Mouse (Mus musculus): ENCODE data around the gene Spats2. TPM values are rescaled to one million over a fixed set of nuclear protein-coding genes. Genes with fewer than 3 reads are reported as not detected.

The Spats2 gene
- polyA plus RNA-seq, 1 experiment from 2014 or later, result 38.9 TPM

DNA sequence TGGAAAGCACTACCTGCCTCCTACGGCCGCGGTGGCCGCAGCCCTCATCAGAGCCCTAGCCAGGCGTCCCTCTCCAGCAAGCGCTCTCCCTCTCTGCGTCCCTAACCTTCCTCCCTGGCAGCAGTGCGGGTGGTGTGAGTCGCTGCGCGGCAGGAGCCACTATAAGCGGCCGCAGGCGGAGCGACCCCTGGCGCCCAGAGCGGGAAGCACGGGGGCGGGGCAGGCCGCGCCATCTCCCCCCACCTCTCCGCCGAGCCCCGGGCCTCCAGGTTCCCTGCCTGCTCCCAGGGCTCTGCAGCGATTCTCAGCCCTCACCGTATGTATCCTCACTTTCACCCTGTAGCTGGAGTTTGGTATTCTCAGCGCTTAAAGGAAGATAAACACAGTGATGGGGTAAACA lies 37.4 kb upstream of the Spats2 start:
- whole genome bisulfite sequencing, result 1% methylated on average over 27 of the region's 27 CpGs
- H3K4me1 ChIP-seq, result peaks cover 18% of the 10 kb centered on the region
- peak; percentile 53; the same call in 1 of the 2 replicates for ATAC-seq (ENCODE audit: borderline replicate concordance, extremely low read depth, low FRiP score, low TSS enrichment)
- peak overlapping the region; percentile 44 for H3K4me2 ChIP-seq
- H3K27ac ChIP-seq, result no peak overlapping the region
- H3K9me3 ChIP-seq, result no peaks in the 10 kb centered on the region
- peak overlapping the region; percentile 22 for H3K4me3 ChIP-seq
- no peak overlapping the region for H3K9ac ChIP-seq
- 0 out of 2 replicates have a peak, but pooled peaks cover under 1% of the 10 kb centered on the region for H3K36me3 ChIP-seq
- peaks cover 97% of the 10 kb centered on the region for H3K27me3 ChIP-seq

- Histone ChIP-seq H3K9ac (no peak overlapping the region), H3K9me3 (no peaks in the 10 kb centered on the region), H3K27me3 (peaks cover 100% of the 10 kb centered on the region), H3K4me1 (peaks cover 22% of the 10 kb centered on the region), H3K27ac (no peak overlapping the region), H3K4me2 (0 out of 2 replicates have a peak overlapping the region, but pooled peaks have one; percentile 17), H3K4me3 (peak overlapping the region; percentile 22; the same call in 1 of the 2 replicates), H3K36me3 (no peaks in the 10 kb centered on the region)
- 12% methylated on average over 14 of the region's 14 CpGs for WGBS
- no peak for ATAC-seq (ENCODE audit: borderline replicate concordance, extremely low read depth, low FRiP score, low TSS enrichment)
These were observed 36.6 kb upstream of the Spats2 start for GRCm38 (mm10) chr15:99089069-99089468.

- no peak within 1 kb of the TSS for H3K27ac ChIP-seq
These were observed 32.8 kb upstream of the Spats2 start, which contains the start of gene Dnajc22 for GRCm38 (mm10) chr15:99092870-99093269. Gene Dnajc22, plus strand, starts transcription at chr15:99093170.

DNA sequence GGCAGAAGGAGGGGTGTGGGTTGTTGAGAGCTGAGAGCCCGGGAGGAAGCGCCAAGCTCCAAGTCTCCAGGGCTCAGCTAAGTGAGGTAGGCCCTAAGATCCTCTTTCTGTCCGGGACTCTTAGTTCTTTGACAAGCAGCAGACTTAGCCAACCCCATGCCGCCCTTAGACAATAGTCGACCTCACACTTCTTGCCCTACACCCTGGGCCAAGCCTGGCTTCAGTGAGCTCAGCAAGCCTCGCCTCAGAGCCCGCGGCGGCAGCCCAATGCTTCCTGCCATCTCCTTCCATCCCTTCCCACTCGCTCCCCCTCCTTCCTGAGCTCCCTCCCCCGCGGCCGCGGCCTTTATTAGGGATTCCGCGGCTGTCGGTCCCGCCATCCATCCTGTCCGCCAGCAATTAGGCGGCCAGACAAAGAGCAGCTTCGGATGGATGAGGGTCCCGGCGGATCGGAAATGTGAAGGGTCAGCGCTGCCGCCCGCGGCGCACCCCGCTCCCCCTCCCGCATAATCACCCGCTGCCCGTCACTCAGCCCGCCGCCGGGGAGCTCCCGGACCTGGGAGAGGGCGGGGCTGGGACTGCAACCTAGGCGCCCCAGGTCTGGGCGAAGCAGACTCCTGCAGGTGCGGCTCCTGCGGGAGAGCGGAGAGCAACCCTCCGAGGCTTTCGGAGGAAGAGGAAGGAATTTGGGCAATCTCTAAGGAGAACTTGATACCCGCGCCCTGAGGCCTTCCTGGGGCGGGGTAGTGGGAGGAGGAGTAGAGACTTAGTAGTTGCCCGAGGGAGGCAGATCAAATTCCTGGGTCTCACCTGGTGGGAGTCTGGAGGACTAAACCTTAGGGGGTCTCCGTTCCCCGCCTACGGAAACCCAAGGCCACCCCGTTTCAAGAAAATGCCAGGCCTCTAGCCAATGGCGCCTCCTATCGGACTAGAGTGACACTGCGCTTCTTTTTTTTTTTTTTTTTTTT lies 32.1 kb upstream of the Spats2 start:
- Histone ChIP-seq H3K9ac (peak overlapping the region; percentile 45), H3K4me3 (peak overlapping the region; percentile 46), H3K36me3 (no peaks in the 10 kb centered on the region), H3K4me2 (peak overlapping the region; percentile 91), H3K9me3 (no peaks in the 10 kb centered on the region), H3K4me1 (peaks cover 38% of the 10 kb centered on the region), H3K27me3 (peaks cover 99% of the 10 kb centered on the region), H3K27ac (no peak overlapping the region)
- no peak; the same call in 1 of the 2 replicates for ATAC-seq (ENCODE audit: borderline replicate concordance, extremely low read depth, low FRiP score, low TSS enrichment)
- WGBS, result 1% methylated on average over 56 of the region's 56 CpGs

More at GRCm38 (mm10) chr15:99092870-99093269, 32.8 kb upstream of the Spats2 start, which contains the start of gene Dnajc22:
- WGBS, result 36% methylated on average over 8 of the region's 8 CpGs
- peak within 1 kb of the TSS; percentile 91 for H3K4me2 ChIP-seq
- H3K9ac ChIP-seq, result peak within 1 kb of the TSS; percentile 45
- ATAC-seq (ENCODE audit: borderline replicate concordance, extremely low read depth, low FRiP score, low TSS enrichment), result no peak
- H3K4me1 ChIP-seq, result peaks cover 39% of the 10 kb centered on the region
- peaks cover 99% of the 10 kb centered on the region for H3K27me3 ChIP-seq
- H3K9me3 ChIP-seq, result no peaks in the 10 kb centered on the region
- H3K36me3 ChIP-seq, result no peaks in the 10 kb centered on the region
- H3K4me3 ChIP-seq, result peak within 1 kb of the TSS; percentile 46

DNA sequence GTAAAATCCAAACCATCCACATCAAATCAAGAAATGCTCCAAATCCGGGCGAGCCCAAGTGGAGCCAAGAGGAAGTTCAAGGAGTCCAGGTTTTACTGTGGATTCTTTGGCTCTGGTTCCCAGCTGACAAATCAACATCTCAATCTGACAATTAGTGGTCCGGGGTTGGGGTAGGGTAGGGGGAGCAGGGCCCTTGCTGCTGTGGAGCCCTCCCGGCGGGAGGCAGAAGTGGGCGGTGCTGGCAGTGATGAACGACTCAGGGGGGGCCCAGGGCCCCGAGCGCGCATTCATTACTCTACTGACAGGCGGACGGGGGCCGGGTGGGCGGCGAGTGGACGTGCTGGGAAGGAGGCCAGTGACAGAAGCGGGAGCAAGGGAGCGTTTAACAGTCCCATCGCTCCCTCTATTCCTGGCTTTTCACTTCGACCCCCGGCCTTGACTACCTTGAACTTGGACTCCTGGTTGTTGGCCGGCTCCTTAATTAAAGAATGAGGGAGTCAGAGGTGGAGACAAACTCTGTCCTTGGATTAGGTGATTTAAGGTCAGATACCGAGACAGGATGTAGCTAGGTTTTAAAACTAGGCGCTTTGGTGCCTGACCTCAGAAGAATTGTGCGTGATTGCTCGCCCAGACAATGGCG lies 31.0 kb upstream of the Spats2 start:
- H3K4me1 ChIP-seq, result peaks cover 47% of the 10 kb centered on the region
- no peaks in the 10 kb centered on the region for H3K36me3 ChIP-seq
- H3K9me3 ChIP-seq, result no peaks in the 10 kb centered on the region
- H3K9ac ChIP-seq, result no peak overlapping the region
- H3K4me2 ChIP-seq, result peak overlapping the region; percentile 29
- no peak overlapping the region for H3K27ac ChIP-seq
- WGBS, result 2% methylated on average over 27 of the region's 27 CpGs
- no peak for ATAC-seq (ENCODE audit: borderline replicate concordance, extremely low read depth, low FRiP score, low TSS enrichment)
- 0 out of 2 replicates have a peak overlapping the region, but pooled peaks have one; percentile 14 for H3K4me3 ChIP-seq
- H3K27me3 ChIP-seq, result peaks cover 99% of the 10 kb centered on the region

DNA sequence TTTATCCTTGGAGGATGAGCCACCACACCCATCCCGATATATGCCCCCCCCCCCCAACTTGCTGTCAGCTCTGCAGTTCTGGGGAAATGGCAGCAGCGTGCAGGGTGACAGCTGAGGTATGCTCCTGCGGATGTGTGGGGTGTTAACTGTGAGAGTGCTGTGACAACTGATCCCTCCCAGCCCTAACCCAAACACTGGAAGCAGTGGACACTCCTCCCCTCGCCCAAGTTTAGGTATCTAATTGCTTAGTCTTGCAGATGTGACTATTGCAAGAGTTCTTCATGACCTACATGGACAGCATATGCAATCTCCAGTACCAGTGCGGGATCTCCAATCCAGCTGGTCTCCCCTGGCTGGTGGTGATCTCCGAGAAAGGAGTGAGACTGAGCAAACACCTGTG lies 30.4 kb upstream of the Spats2 start:
- H3K4me3 ChIP-seq, result no peak overlapping the region
- WGBS, result 4% methylated on average over 6 of the region's 6 CpGs
- no peaks in the 10 kb centered on the region for H3K36me3 ChIP-seq
- peaks cover 99% of the 10 kb centered on the region for H3K27me3 ChIP-seq
- H3K9me3 ChIP-seq, result no peaks in the 10 kb centered on the region
- H3K9ac ChIP-seq, result no peak overlapping the region
- peaks cover 47% of the 10 kb centered on the region for H3K4me1 ChIP-seq
- no peak overlapping the region for H3K27ac ChIP-seq
- ATAC-seq (ENCODE audit: borderline replicate concordance, extremely low read depth, low FRiP score, low TSS enrichment), result no peak
- no peak overlapping the region for H3K4me2 ChIP-seq

- Histone ChIP-seq H3K4me3 (peak overlapping the region; percentile 34), H3K9me3 (no peaks in the 10 kb centered on the region), H3K27me3 (peaks cover 96% of the 10 kb centered on the region), H3K9ac (no peak overlapping the region), H3K27ac (no peak overlapping the region), H3K4me2 (peak overlapping the region; percentile 62), H3K36me3 (no peaks in the 10 kb centered on the region), H3K4me1 (peaks cover 47% of the 10 kb centered on the region)
- ATAC-seq (ENCODE audit: borderline replicate concordance, extremely low read depth, low FRiP score, low TSS enrichment), result no peak
- 6% methylated on average over 24 of the region's 24 CpGs for WGBS
These were observed 29.5 kb upstream of the Spats2 start for GRCm38 (mm10) chr15:99096061-99096793.

- ATAC-seq (ENCODE audit: borderline replicate concordance, extremely low read depth, low FRiP score, low TSS enrichment), result no peak
- H3K36me3 ChIP-seq, result no peaks in the 10 kb centered on the region
- H3K27ac ChIP-seq, result no peak overlapping the region
- H3K4me1 ChIP-seq, result peaks cover 47% of the 10 kb centered on the region
- H3K9ac ChIP-seq, result peak overlapping the region; percentile 20; the same call in 1 of the 2 replicates
- WGBS, result under 1% methylated on average over 56 of the region's 58 CpGs
- peak overlapping the region; percentile 34 for H3K4me3 ChIP-seq
- H3K9me3 ChIP-seq, result no peaks in the 10 kb centered on the region
- H3K4me2 ChIP-seq, result peak overlapping the region; percentile 62
- H3K27me3 ChIP-seq, result peaks cover 88% of the 10 kb centered on the region
These were observed 28.8 kb upstream of the Spats2 start for GRCm38 (mm10) chr15:99096831-99097500.

DNA sequence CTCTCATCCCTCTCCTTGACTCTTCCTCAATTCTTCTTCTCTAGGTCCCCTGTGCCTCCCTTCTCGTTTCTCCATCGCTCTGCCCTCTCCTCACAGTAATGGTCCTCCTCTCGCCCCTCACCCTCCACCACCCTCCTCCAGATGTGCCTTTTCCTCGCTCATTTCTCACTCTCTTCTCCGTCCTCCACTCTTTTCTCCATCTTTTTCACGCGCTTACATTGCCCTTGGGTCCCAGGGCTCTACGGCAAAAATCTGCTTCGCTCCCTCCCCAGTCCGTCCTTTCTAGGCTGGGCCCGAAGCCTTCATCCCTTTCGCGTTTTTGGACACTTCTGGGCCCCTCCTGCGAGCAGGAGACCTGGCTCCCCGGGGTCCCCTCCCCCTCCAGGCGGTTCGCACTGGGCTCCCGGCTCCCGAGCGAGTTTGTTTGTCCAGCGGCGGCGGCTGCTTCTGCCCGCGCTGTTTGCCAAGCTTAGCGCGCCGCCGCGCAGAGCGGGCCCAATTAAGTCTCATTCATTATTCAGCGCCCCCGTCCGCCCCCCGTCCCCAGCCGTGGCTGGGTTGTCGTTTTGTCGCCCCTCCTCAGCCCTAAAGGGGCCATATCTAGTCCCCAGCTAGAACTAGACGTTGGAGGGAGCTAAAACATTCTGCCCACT lies 27.8 kb upstream of the Spats2 start:
- Histone ChIP-seq H3K9me3 (no peaks in the 10 kb centered on the region), H3K9ac (no peak overlapping the region), H3K4me2 (peak overlapping the region; percentile 62), H3K4me3 (peak overlapping the region; percentile 34), H3K27ac (no peak overlapping the region), H3K36me3 (no peaks in the 10 kb centered on the region), H3K4me1 (peaks cover 47% of the 10 kb centered on the region), H3K27me3 (peaks cover 78% of the 10 kb centered on the region)
- no peak; the same call in 1 of the 2 replicates for ATAC-seq (ENCODE audit: borderline replicate concordance, extremely low read depth, low FRiP score, low TSS enrichment)
- WGBS, result under 1% methylated on average over 39 of the region's 39 CpGs

DNA sequence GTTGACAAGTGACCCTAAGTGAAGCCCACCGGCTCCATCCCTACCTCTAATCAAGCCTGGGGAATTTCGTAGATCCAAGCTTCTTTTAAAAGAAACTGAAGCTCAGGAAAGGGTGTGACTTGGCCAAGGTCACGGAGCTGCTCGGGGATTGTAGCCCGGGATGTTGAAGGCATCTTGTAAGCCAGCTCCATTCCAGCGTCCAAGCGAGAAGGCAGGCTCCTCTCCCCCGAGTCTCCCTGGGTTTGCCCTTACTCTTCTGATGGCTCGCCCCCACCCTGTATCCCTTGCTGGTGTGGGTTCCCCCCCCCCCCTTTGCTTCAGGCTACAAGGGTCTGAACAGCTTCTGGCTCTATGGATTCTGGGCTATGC lies 27.2 kb upstream of the Spats2 start:
- H3K9ac ChIP-seq, result no peak overlapping the region
- no peaks in the 10 kb centered on the region for H3K36me3 ChIP-seq
- H3K27ac ChIP-seq, result no peak overlapping the region
- H3K4me3 ChIP-seq, result peak overlapping the region; percentile 34
- peaks cover 45% of the 10 kb centered on the region for H3K4me1 ChIP-seq
- peak overlapping the region; percentile 62 for H3K4me2 ChIP-seq
- ATAC-seq (ENCODE audit: borderline replicate concordance, extremely low read depth, low FRiP score, low TSS enrichment), result 0 out of 2 replicates have a peak, but pooled peaks have one; percentile 13
- no peaks in the 10 kb centered on the region for H3K9me3 ChIP-seq
- under 1% methylated on average over 9 of the region's 9 CpGs for WGBS
- H3K27me3 ChIP-seq, result peaks cover 73% of the 10 kb centered on the region

Measured in lung, embryonic 15.5 days (tissue).